Mouse (Mus musculus): Measurements from ENCODE around the gene Cldn2. TPM values are rescaled to one million over a fixed set of nuclear protein-coding genes. Genes with fewer than 3 reads are reported as not detected.

Gene Cldn2
- polyA plus RNA-seq (2015; fragmentation: Illumina TruSeq; extraction: RNeasy Lipid Tissue Mini Kit (QIAGEN cat#74804); ENCODE audit: insufficient read depth, low read depth, low replicate concordance) = 0.26 TPM

GRCm38 (mm10) chrX:139800406-139800878 is at the start of gene Cldn2:
Gene Cldn2, plus strand, starts transcription at chrX:139800828.

GRCm38 (mm10) chrX:139782278-139783044 is 18.2 kb upstream of the Cldn2 start, which contains the start of gene Ripply1:
Gene Ripply1, minus strand, starts transcription at chrX:139782353.

Other genes starting within 250 kb of the Cldn2 start
- 6.0 TPM for gene Rnf128, start 237.5 kb upstream of the Cldn2 start, polyA plus RNA-seq (2015; fragmentation: Illumina TruSeq; extraction: RNeasy Lipid Tissue Mini Kit (QIAGEN cat#74804); ENCODE audit: insufficient read depth, low read depth, low replicate concordance)
- gene Tbc1d8b, start 115.8 kb upstream of the Cldn2 start, polyA plus RNA-seq (2015; fragmentation: Illumina TruSeq; extraction: RNeasy Lipid Tissue Mini Kit (QIAGEN cat#74804); ENCODE audit: insufficient read depth, low read depth, low replicate concordance) = 2.5 TPM
- not detected for gene Gm15013, start 86.3 kb upstream of the Cldn2 start, polyA plus RNA-seq (2015; fragmentation: Illumina TruSeq; extraction: RNeasy Lipid Tissue Mini Kit (QIAGEN cat#74804); ENCODE audit: insufficient read depth, low read depth, low replicate concordance)
- gene Ripply1, start 18.5 kb upstream of the Cldn2 start, polyA plus RNA-seq (2015; fragmentation: Illumina TruSeq; extraction: RNeasy Lipid Tissue Mini Kit (QIAGEN cat#74804); ENCODE audit: insufficient read depth, low read depth, low replicate concordance) = not detected
- gene Morc4, start 70.8 kb downstream of the Cldn2 start, polyA plus RNA-seq (2015; fragmentation: Illumina TruSeq; extraction: RNeasy Lipid Tissue Mini Kit (QIAGEN cat#74804); ENCODE audit: insufficient read depth, low read depth, low replicate concordance) = 1.9 TPM
- 0.48 TPM for gene Rbm41, start 197.8 kb downstream of the Cldn2 start, polyA plus RNA-seq (2015; fragmentation: Illumina TruSeq; extraction: RNeasy Lipid Tissue Mini Kit (QIAGEN cat#74804); ENCODE audit: insufficient read depth, low read depth, low replicate concordance)

Measured in pancreas, adult 10 weeks (tissue).